Mouse (Mus musculus) ES-Bruce4 (cell line): ENCODE results near the gene Dvl1.

Experiments used
- CTCF ChIP-seq: IDR thresholded peaks from one replicate; pipeline ENCODE4 v1.8.1; 2011; ENCODE audit warnings: low read depth, low read length
- POLR2A ChIP-seq: IDR thresholded peaks from one replicate; pipeline ENCODE4 v1.8.1; 2011; ENCODE audit warnings: low read length; ENCODE audit not compliant: insufficient read depth

DNA sequence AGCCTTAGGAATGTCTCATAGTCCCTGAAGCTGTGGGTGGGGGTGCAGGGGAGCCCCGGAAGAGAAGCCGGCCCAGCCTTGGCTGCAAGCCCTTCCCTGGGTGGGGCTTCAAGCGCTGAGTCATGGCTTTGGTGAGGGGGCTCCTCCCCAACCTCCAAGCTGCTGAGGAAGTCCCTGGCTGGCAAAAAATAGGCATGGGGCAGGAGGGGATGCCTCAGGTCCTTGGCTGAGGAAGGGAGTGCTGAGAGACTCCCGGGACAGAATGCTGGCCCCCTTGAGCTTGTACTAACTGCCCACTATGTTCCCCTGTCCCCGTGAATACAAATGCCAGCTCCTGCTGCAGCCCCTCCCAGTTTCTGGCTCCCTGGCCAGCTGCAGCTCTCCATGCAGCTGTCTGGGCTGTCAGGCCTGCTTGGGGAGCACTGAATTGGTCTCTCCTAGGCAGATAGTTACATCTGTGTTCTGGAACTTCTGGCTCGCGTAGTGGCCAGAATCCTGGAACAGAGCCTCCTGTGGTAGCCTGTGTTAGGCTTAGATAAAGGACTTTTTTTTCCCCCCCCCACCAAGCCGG is 47.2 kb downstream of the Dvl1 start:
- TF ChIP-seq POLR2A: no peak
- TF ChIP-seq CTCF: no peak
